Mouse (Mus musculus): Measurements from ENCODE around the gene Nfe2l1. TPM values are rescaled to one million over a fixed set of nuclear protein-coding genes. Genes with fewer than 3 reads are reported as not detected.
"Not testable (repeated sequence)": the region's sequence is repeated elsewhere in the genome, so short reads cannot be mapped to it uniquely, and the experiment has no call there.

Nfe2l1 gene
- polyA plus RNA-seq, 1 experiment from 2014 or later: 31.6 TPM

- Histone ChIP-seq H3K9me3 (ENCODE audit: control insufficient read depth) (no peaks in the 10 kb centered on the region), H3K27ac (ENCODE audit: low read depth, low read length) (no peak overlapping the region; the same call in 1 of the 2 replicates), H3K9ac (ENCODE audit: low read depth, low read length) (no peak overlapping the region), H3K27me3 (replicated peaks; ENCODE audit: control insufficient read depth, insufficient read depth, low read length) (no peaks in the 10 kb centered on the region), H3K4me2 (replicated peaks; ENCODE audit: low read depth) (no peak overlapping the region; the same call in 1 of the 2 replicates), H3K4me1 (replicated peaks; ENCODE audit: control insufficient read depth, insufficient read depth, low read length) (0 out of 2 replicates have a peak, but pooled peaks cover 2% of the 10 kb centered on the region), H3K36me3 (ENCODE audit: control insufficient read depth, insufficient read depth) (peaks cover 3% of the 10 kb centered on the region; the same call in 1 of the 2 replicates), H3K4me3 (ENCODE audit: low read depth, low read length) (no peak overlapping the region)
- peak; percentile 58 for TF ChIP-seq CTCF (IDR thresholded peaks at IDR 0.05; ENCODE audit: low read depth)
- ATAC-seq: peak; percentile 64
- 50% methylated on average over 13 of the region's 13 CpGs for WGBS
Observed at GRCm38 (mm10) chr11:96795491-96795890, 34.3 kb downstream of the Nfe2l1 start.

GRCm38 (mm10) chr11:96790681-96791080 lies 39.1 kb downstream of the Nfe2l1 start:
- no peak overlapping the region for H3K9ac ChIP-seq (ENCODE audit: low read depth, low read length)
- 9% methylated on average over 1 of the region's 1 CpGs for WGBS
- H3K27me3 ChIP-seq (replicated peaks; ENCODE audit: control insufficient read depth, insufficient read depth, low read length): no peaks in the 10 kb centered on the region
- H3K4me2 ChIP-seq (replicated peaks; ENCODE audit: low read depth): peak overlapping the region; percentile 75
- no peak for TF ChIP-seq CTCF (IDR thresholded peaks at IDR 0.05; ENCODE audit: low read depth)
- no peak overlapping the region for H3K4me3 ChIP-seq (ENCODE audit: low read depth, low read length)
- ATAC-seq: no peak
- no peaks in the 10 kb centered on the region; the same call in 1 of the 2 replicates for H3K36me3 ChIP-seq (ENCODE audit: control insufficient read depth, insufficient read depth)
- H3K4me1 ChIP-seq (replicated peaks; ENCODE audit: control insufficient read depth, insufficient read depth, low read length): 0 out of 2 replicates have a peak, but pooled peaks cover 2% of the 10 kb centered on the region
- H3K9me3 ChIP-seq (ENCODE audit: control insufficient read depth): no peaks in the 10 kb centered on the region
- H3K27ac ChIP-seq (ENCODE audit: low read depth, low read length): no peak overlapping the region

- 0 out of 2 replicates have a peak, but pooled peaks cover 2% of the 10 kb centered on the region for H3K4me1 ChIP-seq (replicated peaks; ENCODE audit: control insufficient read depth, insufficient read depth, low read length)
- no peak for ATAC-seq
- peak overlapping the region; percentile 93 for H3K4me3 ChIP-seq (ENCODE audit: low read depth, low read length)
- H3K9me3 ChIP-seq (ENCODE audit: control insufficient read depth): no peaks in the 10 kb centered on the region
- no peaks in the 10 kb centered on the region for H3K27me3 ChIP-seq (replicated peaks; ENCODE audit: control insufficient read depth, insufficient read depth, low read length)
- no peak overlapping the region for H3K27ac ChIP-seq (ENCODE audit: low read depth, low read length)
- WGBS: 6% methylated on average over 5 of the region's 5 CpGs
- H3K36me3 ChIP-seq (ENCODE audit: control insufficient read depth, insufficient read depth): no peaks in the 10 kb centered on the region; the same call in 1 of the 2 replicates
- H3K9ac ChIP-seq (ENCODE audit: low read depth, low read length): peak overlapping the region; percentile 81
- TF ChIP-seq CTCF (IDR thresholded peaks at IDR 0.05; ENCODE audit: low read depth): peak; percentile 48
- peak overlapping the region; percentile 75 for H3K4me2 ChIP-seq (replicated peaks; ENCODE audit: low read depth)
Observed at GRCm38 (mm10) chr11:96789990-96790389, 39.8 kb downstream of the Nfe2l1 start.

- WGBS: under 1% methylated on average over 92 of the region's 93 CpGs
- H3K4me1 ChIP-seq (replicated peaks; ENCODE audit: control insufficient read depth, insufficient read depth, low read length): 0 out of 2 replicates have a peak, but pooled peaks cover 2% of the 10 kb centered on the region
- peak; percentile 95 for ATAC-seq
Observed at GRCm38 (mm10) chr11:96788871-96789795, 40.6 kb downstream of the Nfe2l1 start, which contains the start of gene Cbx1. Cbx1 (plus strand) TSS chr11:96789127.

GRCm38 (mm10) chr11:96786731-96787450 lies 42.9 kb downstream of the Nfe2l1 start:
- TF ChIP-seq CTCF (IDR thresholded peaks at IDR 0.05; ENCODE audit: low read depth): no peak
- Histone ChIP-seq H3K4me3 (ENCODE audit: low read depth, low read length) (no peak overlapping the region), H3K4me1 (replicated peaks; ENCODE audit: control insufficient read depth, insufficient read depth, low read length) (0 out of 2 replicates have a peak, but pooled peaks cover 2% of the 10 kb centered on the region), H3K27me3 (replicated peaks; ENCODE audit: control insufficient read depth, insufficient read depth, low read length) (no peaks in the 10 kb centered on the region), H3K4me2 (replicated peaks; ENCODE audit: low read depth) (no peak overlapping the region), H3K9me3 (ENCODE audit: control insufficient read depth) (no peaks in the 10 kb centered on the region), H3K36me3 (ENCODE audit: control insufficient read depth, insufficient read depth) (no peaks in the 10 kb centered on the region; the same call in 1 of the 2 replicates), H3K9ac (ENCODE audit: low read depth, low read length) (no peak overlapping the region), H3K27ac (ENCODE audit: low read depth, low read length) (no peak overlapping the region)
- WGBS: 45% methylated on average over 9 of the region's 9 CpGs
- ATAC-seq: no peak

More at GRCm38 (mm10) chr11:96788871-96789795, 40.6 kb downstream of the Nfe2l1 start, which contains the start of gene Cbx1:
- Histone ChIP-seq H3K4me3 (ENCODE audit: low read depth, low read length) (peak within 1 kb of the TSS; percentile 93), H3K27ac (ENCODE audit: low read depth, low read length) (peak within 1 kb of the TSS; percentile 91), H3K27me3 (replicated peaks; ENCODE audit: control insufficient read depth, insufficient read depth, low read length) (no peaks in the 10 kb centered on the region), H3K36me3 (ENCODE audit: control insufficient read depth, insufficient read depth) (no peaks in the 10 kb centered on the region; the same call in 1 of the 2 replicates), H3K9ac (ENCODE audit: low read depth, low read length) (peak within 1 kb of the TSS; percentile 81), H3K4me2 (replicated peaks; ENCODE audit: low read depth) (peak within 1 kb of the TSS; percentile 75), H3K9me3 (ENCODE audit: control insufficient read depth) (no peaks in the 10 kb centered on the region)
- no peak for TF ChIP-seq CTCF (IDR thresholded peaks at IDR 0.05; ENCODE audit: low read depth)

- peak; percentile 78 for TF ChIP-seq CTCF (IDR thresholded peaks at IDR 0.05; ENCODE audit: low read depth)
- not testable (repeated sequence) for H3K27me3 ChIP-seq (replicated peaks; ENCODE audit: control insufficient read depth, insufficient read depth, low read length); H3K36me3 ChIP-seq (ENCODE audit: control insufficient read depth, insufficient read depth); ATAC-seq; H3K27ac ChIP-seq (ENCODE audit: low read depth, low read length); H3K4me2 ChIP-seq (replicated peaks; ENCODE audit: low read depth); H3K9me3 ChIP-seq (ENCODE audit: control insufficient read depth); H3K9ac ChIP-seq (ENCODE audit: low read depth, low read length); H3K4me1 ChIP-seq (replicated peaks; ENCODE audit: control insufficient read depth, insufficient read depth, low read length); H3K4me3 ChIP-seq (ENCODE audit: low read depth, low read length)
- 18% methylated on average over 7 of the region's 7 CpGs for WGBS
Observed at GRCm38 (mm10) chr11:96784847-96785246, 44.9 kb downstream of the Nfe2l1 start.
